Comparison of ENCODE assay signal across 25 mouse cellular contexts in the genomic region with DNA sequence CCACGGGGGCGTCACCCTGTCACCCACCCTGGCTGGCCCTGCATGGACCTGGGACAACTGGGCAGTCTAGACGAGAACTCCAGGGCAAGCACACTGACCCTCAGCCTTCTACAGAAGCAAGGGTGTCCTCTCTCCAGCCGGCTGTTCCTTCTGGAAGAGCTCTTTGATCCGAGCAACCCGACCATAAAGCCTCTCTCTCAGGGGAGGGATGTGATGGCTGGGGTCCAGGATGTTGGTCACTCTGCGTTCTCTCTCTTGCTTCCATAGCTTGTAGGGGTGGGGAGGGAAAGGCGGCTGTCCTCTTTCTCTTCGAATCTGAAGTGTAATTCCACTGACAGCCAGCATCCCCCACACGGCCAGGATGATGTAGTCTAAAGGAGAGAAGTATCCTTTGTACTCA. TPM values are rescaled to one million over a fixed set of nuclear protein-coding genes. Genes with fewer than 3 reads are reported as not detected.
A peak's percentile ranks its signal among the peaks of the same experiment; 100 is the strongest.
DNase-seq lines count a peak whose midpoint lies in the region; ATAC-seq and TF ChIP-seq lines count a peak whose summit lies in the region.
"Had no signal": no experiment of that assay in that cellular context is flagged by ENCODE, and none has a peak within 500 bp of the region (broad histone marks: within the 10 kb centered on the region; RNA-seq: fewer than 3 reads in every experiment).

No protein-coding gene starts in this region.

- TF ChIP-seq CTCF in hindbrain, postnatal 0 days (IDR thresholded peaks at IDR 0.05; ENCODE audit: low read depth), result no peak
- peak; percentile 28 for TF ChIP-seq CTCF in layer of hippocampus, adult 2 months (conservative IDR thresholded peaks at IDR 0.05)

- DNase-seq in adrenal gland, postnatal 14 days, result peak; percentile 31
- no peak for DNase-seq in adrenal gland, postnatal 4 days (ENCODE audit: low spot score in 2 of 2)
- peak; percentile 13 for DNase-seq in hindbrain, postnatal 0 days (ENCODE audit: low spot score)
- no peak for DNase-seq in layer of hippocampus, adult 2 months (ENCODE audit: low spot score in 2 of 2)
- no peak for DNase-seq in layer of hippocampus, adult 9-11 months
- DNase-seq in testis, postnatal 14 days (ENCODE audit: low spot score), result peak; percentile 23
- DNase-seq in T-cell, adult 2 months (ENCODE audit: low spot score), result no peak
- DNase-seq: cerebellum, adult 18-20 months; cerebellum, postnatal 36 days; gastrocnemius, adult 2 months; liver, postnatal 0 days; lung, postnatal 14 days; midbrain, embryonic 14.5 days; right cerebral cortex, postnatal 14 days; spleen, adult 18-20 months; thymus, adult 2 months had no signal

- H3K4me3 ChIP-seq in hindbrain, postnatal 0 days (ENCODE audit: low read length), result no peak overlapping the region
- no peak overlapping the region for H3K4me3 ChIP-seq in hindbrain, embryonic 13.5 days
- H3K4me3 ChIP-seq in layer of hippocampus, adult 2 months, result no peak overlapping the region
- H3K4me3 ChIP-seq: embryonic facial prominence, embryonic 15.5 days; gastrocnemius, adult 2 months; heart, embryonic 15.5 days; left cerebral cortex, adult 2 months; limb, embryonic 10.5 days; megakaryocyte, embryonic 14.5 days had no signal

- no peak overlapping the region for H3K9ac ChIP-seq in hindbrain, postnatal 0 days (replicated peaks; ENCODE audit: low read length)
- H3K9ac ChIP-seq in hindbrain, embryonic 13.5 days, result no peak overlapping the region
- H3K9ac ChIP-seq: embryonic facial prominence, embryonic 15.5 days; heart, embryonic 15.5 days; liver, postnatal 0 days had no signal

- peaks cover 42% of the 10 kb centered on the region for H3K36me3 ChIP-seq in hindbrain, postnatal 0 days (ENCODE audit: insufficient read depth, low read length)
- H3K36me3 ChIP-seq in hindbrain, embryonic 13.5 days, result peaks cover 77% of the 10 kb centered on the region

- no peaks in the 10 kb centered on the region for H3K27me3 ChIP-seq in hindbrain, postnatal 0 days (ENCODE audit: insufficient read depth, low read length)
- no peaks in the 10 kb centered on the region for H3K27me3 ChIP-seq in hindbrain, embryonic 13.5 days
- H3K27me3 ChIP-seq: embryonic facial prominence, embryonic 15.5 days; heart, embryonic 15.5 days; megakaryocyte, embryonic 14.5 days had no signal

- no peak overlapping the region for H3K4me2 ChIP-seq in hindbrain, postnatal 0 days (ENCODE audit: low read depth, low read length)
- H3K4me2 ChIP-seq in hindbrain, embryonic 13.5 days, result no peak overlapping the region
- H3K4me2 ChIP-seq: embryonic facial prominence, embryonic 15.5 days; heart, embryonic 15.5 days had no signal

- ATAC-seq in hindbrain, postnatal 0 days, result no peak
- ATAC-seq in hindbrain, embryonic 13.5 days (ENCODE audit: low FRiP score), result no peak
- ATAC-seq: forebrain, embryonic 16.5 days; inflammation-experienced regulatory T-cells, adult 6 months; liver, postnatal 0 days had no signal

- H3K27ac ChIP-seq in hindbrain, postnatal 0 days, result no peak overlapping the region
- no peak overlapping the region for H3K27ac ChIP-seq in hindbrain, embryonic 13.5 days
- H3K27ac ChIP-seq in layer of hippocampus, adult 2 months, result no peak overlapping the region
- H3K27ac ChIP-seq: embryonic facial prominence, embryonic 15.5 days; gastrocnemius, adult 2 months; heart, embryonic 15.5 days; left cerebral cortex, adult 2 months; limb, embryonic 10.5 days had no signal

- H3K4me1 ChIP-seq in hindbrain, postnatal 0 days (ENCODE audit: insufficient read depth, low read length), result no peaks in the 10 kb centered on the region
- no peaks in the 10 kb centered on the region for H3K4me1 ChIP-seq in hindbrain, embryonic 13.5 days (replicated peaks)
- H3K4me1 ChIP-seq: embryonic facial prominence, embryonic 15.5 days; heart, embryonic 15.5 days; limb, embryonic 10.5 days had no signal

- H3K9me3 ChIP-seq in hindbrain, postnatal 0 days (ENCODE audit: low read length), result no peaks in the 10 kb centered on the region
- H3K9me3 ChIP-seq in hindbrain, embryonic 13.5 days, result no peaks in the 10 kb centered on the region
- H3K9me3 ChIP-seq: embryonic facial prominence, embryonic 15.5 days; G1E; heart, embryonic 15.5 days; limb, embryonic 10.5 days; megakaryocyte, embryonic 14.5 days had no signal

- WGBS in hindbrain, postnatal 0 days, result 69% methylated on average over 10 of the region's 10 CpGs
- 81% methylated on average over 10 of the region's 10 CpGs for WGBS in hindbrain, embryonic 13.5 days

RNA-seq across cellular contexts. Expression of gene Ints13, which starts 26.0 kb away (rescaled TPM):
- total RNA-seq in adrenal gland, postnatal 14 days (2021), result 40.4 and 48.7 TPM in 2 replicates
- total RNA-seq in adrenal gland, postnatal 4 days (2021), result 10 to 100 TPM; 38.6 to 46.6 TPM
- total RNA-seq in hindbrain, postnatal 0 days (2014; rRNA removed), result 19.3 and 24.6 TPM in 2 replicates
- 25.7 and 26.4 TPM in 2 replicates for polyA plus RNA-seq in hindbrain, postnatal 0 days (2015; fragmentation: Nextera tagmentation; extraction: Ambion mirVana)
- polyA plus RNA-seq in hindbrain, embryonic 13.5 days (2015; fragmentation: Nextera tagmentation; extraction: Ambion mirVana), result 60.4 and 60.8 TPM in 2 replicates
- total RNA-seq in layer of hippocampus, adult 2 months (2021), result 10 to 100 TPM; 46.8 to 51.1 TPM

RNA-seq across cellular contexts. Expression of gene Fgfr1op2, which starts 26.6 kb away (rescaled TPM):
- total RNA-seq in adrenal gland, postnatal 14 days (2021), result 92.2 and 94.2 TPM in 2 replicates
- 10 to 100 TPM; 78.4 to 79.2 TPM for total RNA-seq in adrenal gland, postnatal 4 days (2021)
- 21.6 and 22.3 TPM in 2 replicates for total RNA-seq in hindbrain, postnatal 0 days (2014; rRNA removed)
- polyA plus RNA-seq in hindbrain, postnatal 0 days (2015; fragmentation: Nextera tagmentation; extraction: Ambion mirVana), result 45.9 and 51.5 TPM in 2 replicates
- 48.7 and 53.1 TPM in 2 replicates for polyA plus RNA-seq in hindbrain, embryonic 13.5 days (2015; fragmentation: Nextera tagmentation; extraction: Ambion mirVana)
- total RNA-seq in layer of hippocampus, adult 2 months (2021), result 100 to 1,000 TPM; 103 to 109 TPM

RNA-seq across cellular contexts. Expression of gene Med21, which starts 38.7 kb away (rescaled TPM):
- total RNA-seq in adrenal gland, postnatal 14 days (2021), result 63.7 and 66.8 TPM in 2 replicates
- 10 to 100 TPM; 60.3 to 69.7 TPM for total RNA-seq in adrenal gland, postnatal 4 days (2021)
- 23.7 and 42.3 TPM in 2 replicates for total RNA-seq in hindbrain, postnatal 0 days (2014; rRNA removed)
- polyA plus RNA-seq in hindbrain, postnatal 0 days (2015; fragmentation: Nextera tagmentation; extraction: Ambion mirVana), result 112 and 116 TPM in 2 replicates
- 113 and 119 TPM in 2 replicates for polyA plus RNA-seq in hindbrain, embryonic 13.5 days (2015; fragmentation: Nextera tagmentation; extraction: Ambion mirVana)
- 10 to 100 TPM; 42.8 to 44.7 TPM for total RNA-seq in layer of hippocampus, adult 2 months (2021)

RNA-seq across cellular contexts. Expression of gene Tm7sf3, which starts 39.0 kb away (rescaled TPM):
- total RNA-seq in adrenal gland, postnatal 14 days (2021), result 38.3 and 40.4 TPM in 2 replicates
- 10 to 100 TPM; 59.8 to 66.3 TPM for total RNA-seq in adrenal gland, postnatal 4 days (2021)
- 43.9 and 45.6 TPM in 2 replicates for total RNA-seq in hindbrain, postnatal 0 days (2014; rRNA removed)
- 37.2 and 39.5 TPM in 2 replicates for polyA plus RNA-seq in hindbrain, postnatal 0 days (2015; fragmentation: Nextera tagmentation; extraction: Ambion mirVana)
- 29.8 and 30.1 TPM in 2 replicates for polyA plus RNA-seq in hindbrain, embryonic 13.5 days (2015; fragmentation: Nextera tagmentation; extraction: Ambion mirVana)
- total RNA-seq in layer of hippocampus, adult 2 months (2021), result 10 to 100 TPM; 40.3 to 43.3 TPM

Comparison
In these comparisons a context has a peak if more than half of its experiments do, and no peak if none do; other contexts are left out.
1. DNase-seq: peak in adrenal gland, postnatal 14 days (single experiment), hindbrain, postnatal 0 days (single experiment) and testis, postnatal 14 days (single experiment); none in adrenal gland, postnatal 4 days (0 of 2), layer of hippocampus, adult 2 months (0 of 2), layer of hippocampus, adult 9-11 months (single experiment) and T-cell, adult 2 months (single experiment).